Mouse (Mus musculus): ENCODE results near the gene Snrpa1.

Snrpa1 gene

GRCm38 (mm10) chr7:66079364-66080230 lies 20.8 kb downstream of the Snrpa1 start, which contains the start of gene Selenos:
Selenos (plus strand) TSS chr7:66079649.
- peak; percentile 95 for DNase-seq

- no peak for DNase-seq
These were observed 21.4 kb downstream of the Snrpa1 start for GRCm38 (mm10) chr7:66080231-66080613.

GRCm38 (mm10) chr7:66083757-66084156 lies 25.0 kb downstream of the Snrpa1 start:
- no peak for DNase-seq

GRCm38 (mm10) chr7:66084546-66084945 lies 25.7 kb downstream of the Snrpa1 start:
- no peak for DNase-seq

- no peak for DNase-seq
These were observed 28.8 kb downstream of the Snrpa1 start for GRCm38 (mm10) chr7:66087652-66088051.

- DNase-seq = no peak
These were observed 29.3 kb downstream of the Snrpa1 start for GRCm38 (mm10) chr7:66088077-66088476.

GRCm38 (mm10) chr7:66090676-66091190 lies 31.9 kb downstream of the Snrpa1 start:
- no peak for DNase-seq

GRCm38 (mm10) chr7:66091553-66091952 lies 32.8 kb downstream of the Snrpa1 start:
- no peak for DNase-seq

- DNase-seq = no peak
These were observed 33.9 kb downstream of the Snrpa1 start for GRCm38 (mm10) chr7:66092656-66093055.

GRCm38 (mm10) chr7:66094141-66094540 lies 35.3 kb downstream of the Snrpa1 start:
- no peak for DNase-seq

- no peak for DNase-seq
These were observed 40.0 kb downstream of the Snrpa1 start for GRCm38 (mm10) chr7:66098803-66099202.

- DNase-seq = peak; percentile 49
These were observed 43.1 kb downstream of the Snrpa1 start for GRCm38 (mm10) chr7:66101866-66102265.

- DNase-seq = no peak
These were observed 45.7 kb downstream of the Snrpa1 start for GRCm38 (mm10) chr7:66104531-66104930.

- DNase-seq = no peak
These were observed 47.0 kb downstream of the Snrpa1 start for GRCm38 (mm10) chr7:66105771-66106170.

GRCm38 (mm10) chr7:66106581-66107056 lies 47.8 kb downstream of the Snrpa1 start:
- DNase-seq = peak; percentile 51

- DNase-seq = no peak
These were observed 48.4 kb downstream of the Snrpa1 start for GRCm38 (mm10) chr7:66107206-66107605.

GRCm38 (mm10) chr7:66107930-66108329 lies 49.1 kb downstream of the Snrpa1 start:
- DNase-seq = no peak

GRCm38 (mm10) chr7:66108961-66109854 lies 50.4 kb downstream of the Snrpa1 start, which contains the start of gene Chsy1:
Chsy1 (plus strand) TSS chr7:66109515.
- peak; percentile 88 for DNase-seq

- peak; percentile 30 for DNase-seq
These were observed 51.2 kb downstream of the Snrpa1 start for GRCm38 (mm10) chr7:66109855-66110635.

GRCm38 (mm10) chr7:66110636-66111112 lies 51.9 kb downstream of the Snrpa1 start:
- DNase-seq = no peak

GRCm38 (mm10) chr7:66111211-66111610 lies 52.4 kb downstream of the Snrpa1 start:
- DNase-seq = no peak

GRCm38 (mm10) chr7:66113561-66113960 lies 54.8 kb downstream of the Snrpa1 start:
- no peak for DNase-seq

Data from lung, postnatal 14 days (tissue).